Mouse (Mus musculus) embryonic stem cell, embryonic (primary cell): ENCODE measurements around the gene Arl16.

Experiments
- CTCF ChIA-PET, 4 experiments: fragments of 300-600 bp in 2 of 4; fragments of 350-600 bp in 2 of 4; sonication (Branson Sonifier 250); formaldehyde crosslinking; loops; one replicate each; lab custom pipeline; 2022; ENCODE audit warnings: inconsistent platforms in 2 of 4; lab: Charles Lee
- POLR2A ChIA-PET, 4 experiments: fragments of 300-600 bp in 2 of 4; fragments of 350-600 bp in 2 of 4; sonication (Branson Sonifier 250); formaldehyde crosslinking; loops; one replicate each; lab custom pipeline; 2022; ENCODE audit warnings: antibody characterized with exemption in 4 of 4, inconsistent platforms in 1 of 4; lab: Charles Lee

Arl16 gene

GRCm38 (mm10) chr11:120447179-120447578, 20.2 kb downstream of the Arl16 start:
- ChIA-PET POLR2A (interaction anchor here in 3 of 4 experiments (0.6 to 3.2 kb wide), 12 partner anchors 9 to 196 kb away, joined by 3 to 20 read pairs (median 4); partner anchors contain the start of genes Ccdc137 (in 2 of the 3), Oxld1 (in 2 of the 3), Arl16 (in 1 of the 3) and Mrpl12 (in 1 of the 3)), CTCF (interaction anchor here in 3 of 4 experiments (0.6 to 2.1 kb wide), 5 partner anchors 10 to 968 kb away, joined by 3 to 8 read pairs (median 3); partner anchors contain the start of genes Ccdc137 (in 1 of the 3) and Oxld1 (in 1 of the 3))

DNA sequence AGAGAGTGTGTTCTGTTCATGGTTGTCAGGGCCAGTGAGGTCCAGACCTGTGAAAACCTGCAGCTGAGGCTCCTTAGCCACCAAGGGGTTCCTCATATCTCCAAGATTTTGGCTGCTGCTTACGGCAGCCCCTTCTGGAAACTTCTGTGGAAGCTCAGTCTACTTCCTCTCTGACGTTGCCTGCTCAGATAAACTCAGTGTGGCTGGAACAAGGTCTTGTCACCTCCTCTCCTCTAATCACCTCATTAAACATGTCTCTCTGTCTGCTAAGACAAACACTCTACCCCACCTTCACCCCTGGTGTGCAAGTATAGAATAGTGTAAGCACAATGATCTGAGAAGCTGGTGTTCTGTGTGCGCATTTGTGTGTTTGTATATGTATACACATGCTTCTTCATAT, 21.9 kb downstream of the Arl16 start:
- POLR2A ChIA-PET: no interaction called here
- CTCF ChIA-PET: interaction anchor here in 2 of 4 experiments (0.5 to 0.8 kb wide), 3 partner anchors 22 to 1121 kb away, joined by 3 to 14 read pairs (median 4); partner anchors contain the start of gene Arl16 (in 1 of the 2)

DNA sequence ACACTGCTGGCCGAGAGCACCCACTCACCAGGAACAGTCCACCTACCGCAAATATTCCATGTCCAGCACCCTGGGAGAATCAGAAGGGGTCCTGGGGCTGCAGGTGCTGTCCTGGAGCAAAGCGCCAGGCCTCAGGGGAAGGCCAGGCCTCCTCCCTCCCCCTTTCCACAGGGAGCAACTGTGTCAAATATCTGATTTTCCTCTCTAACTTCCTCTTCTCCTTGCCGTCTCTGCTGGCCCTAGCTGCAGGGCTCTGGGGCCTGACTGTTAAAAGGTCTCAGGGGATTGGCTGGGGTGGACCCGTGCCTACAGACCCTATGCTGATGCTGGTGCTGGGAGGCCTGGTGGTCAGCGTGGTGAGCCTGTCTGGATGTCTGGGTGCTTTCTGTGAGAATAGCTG, 23.3 kb downstream of the Arl16 start:
- ChIA-PET POLR2A (no interaction called here), CTCF (interaction anchor here in 1 of 4 experiments (0.6 kb wide), 1 partner anchor 228 kb away, joined by 3 read pairs; no protein-coding TSS in a partner anchor)

- ChIA-PET CTCF (interaction anchor here in 1 of 4 experiments (0.5 to 1.5 kb wide), 4 partner anchors 15 to 47 kb away, joined by 3 to 6 read pairs (median 4); partner anchors contain the start of genes Ccdc137 and Oxld1), POLR2A (interaction anchor here in 2 of 4 experiments (0.7 to 2.1 kb wide), 5 partner anchors 13 to 47 kb away, joined by 3 to 7 read pairs (median 4); partner anchors contain the start of genes Ccdc137 (in 2 of the 2) and Oxld1 (in 2 of the 2))
Measured at GRCm38 (mm10) chr11:120442765-120443280, 24.6 kb downstream of the Arl16 start.

- ChIA-PET POLR2A (interaction anchor here in 2 of 4 experiments (0.7 to 2.1 kb wide), 6 partner anchors 13 to 47 kb away, joined by 3 to 7 read pairs (median 4); partner anchors contain the start of genes Ccdc137 (in 2 of the 2), Oxld1 (in 2 of the 2) and Mrpl12 (in 1 of the 2)), CTCF (interaction anchor here in 1 of 4 experiments (0.5 to 1.5 kb wide), 4 partner anchors 15 to 47 kb away, joined by 3 to 6 read pairs (median 4); partner anchors contain the start of genes Ccdc137 and Oxld1)
Measured at GRCm38 (mm10) chr11:120442344-120442743, 25.1 kb downstream of the Arl16 start, which contains the start of gene Tspan10. Gene Tspan10 (plus strand): TSS chr11:120442644.

- ChIA-PET CTCF (interaction anchor here in 2 of 4 experiments (0.6 to 1.4 kb wide), 7 partner anchors 14 to 365 kb away, joined by 3 to 17 read pairs (median 5); partner anchors contain the start of genes Ccdc137 (in 1 of the 2), Oxld1 (in 1 of the 2) and Pde6g (in 1 of the 2)), POLR2A (interaction anchor here (0.6 to 3.1 kb wide), 28 partner anchors 9 to 702 kb away, joined by 3 to 22 read pairs (median 4); partner anchors contain the start of genes Arl16 (in 3 of the 4), Ccdc137 (in 2 of the 4), Oxld1 (in 2 of the 4) and Mrpl12 (in 1 of the 4))
Measured at GRCm38 (mm10) chr11:120437857-120438385, 29.5 kb downstream of the Arl16 start.

GRCm38 (mm10) chr11:120437152-120437856, 30.1 kb downstream of the Arl16 start, which contains the start of gene Nploc4:
Gene Nploc4 (minus strand): TSS chr11:120437708.
- POLR2A ChIA-PET: interaction anchor here (0.6 to 5.4 kb wide), 37 partner anchors 9 to 703 kb away, joined by 3 to 22 read pairs (median 4); partner anchors contain the start of genes Arl16 (in 3 of the 4), Ccdc137 (in 3 of the 4), Oxld1 (in 3 of the 4) and Mrpl12 (in 2 of the 4)

DNA sequence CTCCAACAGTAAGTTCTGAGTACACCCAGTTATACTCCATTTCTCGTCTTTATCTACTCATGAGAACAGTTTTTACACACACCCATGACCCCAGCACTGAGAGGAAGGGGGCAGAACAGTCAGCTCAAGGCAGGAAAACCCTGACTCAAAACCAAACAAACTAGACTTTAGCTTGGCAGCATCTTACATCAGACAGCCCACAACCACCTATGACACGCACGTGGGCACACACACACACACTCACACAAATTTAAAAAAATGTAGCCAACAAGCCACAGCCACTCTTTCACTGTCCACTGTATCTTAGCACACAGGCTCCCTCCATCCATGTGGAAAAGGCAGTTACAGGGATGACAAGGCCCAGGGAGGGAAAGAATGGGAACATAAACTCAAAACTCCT, 40.7 kb downstream of the Arl16 start:
- POLR2A ChIA-PET: interaction anchor here in 3 of 4 experiments (0.8 to 1.8 kb wide), 7 partner anchors 10 to 77 kb away, joined by 3 to 6 read pairs (median 4); partner anchors contain the start of genes Faap100 (in 1 of the 3) and Nploc4 (in 1 of the 3)
- CTCF ChIA-PET: interaction anchor here in 1 of 4 experiments (0.5 kb wide), 1 partner anchor 57 kb away, joined by 3 read pairs; no protein-coding TSS in a partner anchor

More at GRCm38 (mm10) chr11:120437152-120437856, 30.1 kb downstream of the Arl16 start, which contains the start of gene Nploc4:
- CTCF ChIA-PET: interaction anchor here in 3 of 4 experiments (0.6 to 2.3 kb wide), 10 partner anchors 14 to 364 kb away, joined by 3 to 17 read pairs (median 4); partner anchors contain the start of genes Ccdc137 (in 1 of the 3), Oxld1 (in 1 of the 3) and Pde6g (in 1 of the 3)

- CTCF ChIA-PET: interaction anchor here (0.6 to 2.5 kb wide), 77 partner anchors 9 to 1131 kb away, joined by 3 to 19 read pairs (median 4); partner anchors contain the start of genes Arl16 (in 3 of the 4), Ccdc137 (in 2 of the 4), Faap100 (in 2 of the 4) and Oxld1 (in 2 of the 4)
- POLR2A ChIA-PET: interaction anchor here (0.6 to 3.4 kb wide), 45 partner anchors 9 to 529 kb away, joined by 3 to 20 read pairs (median 4); partner anchors contain the start of genes Arl16 (in 3 of the 4), P4hb (in 3 of the 4), Baiap2 (in 2 of the 4) and Faap100 (in 2 of the 4)
Measured at GRCm38 (mm10) chr11:120423569-120424295, 43.7 kb downstream of the Arl16 start.

- ChIA-PET POLR2A (interaction anchor here (0.5 to 3.4 kb wide), 46 partner anchors 9 to 481 kb away, joined by 3 to 20 read pairs (median 4); partner anchors contain the start of genes P4hb (in 3 of the 4), Arl16 (in 2 of the 4), Baiap2 (in 2 of the 4) and Faap100 (in 2 of the 4)), CTCF (interaction anchor here (0.6 to 2.5 kb wide), 64 partner anchors 8 to 837 kb away, joined by 3 to 19 read pairs (median 4); partner anchors contain the start of genes Arl16 (in 3 of the 4), Ccdc137 (in 2 of the 4), Oxld1 (in 2 of the 4) and Faap100 (in 1 of the 4))
Measured at GRCm38 (mm10) chr11:120422651-120423568, 44.5 kb downstream of the Arl16 start.

DNA sequence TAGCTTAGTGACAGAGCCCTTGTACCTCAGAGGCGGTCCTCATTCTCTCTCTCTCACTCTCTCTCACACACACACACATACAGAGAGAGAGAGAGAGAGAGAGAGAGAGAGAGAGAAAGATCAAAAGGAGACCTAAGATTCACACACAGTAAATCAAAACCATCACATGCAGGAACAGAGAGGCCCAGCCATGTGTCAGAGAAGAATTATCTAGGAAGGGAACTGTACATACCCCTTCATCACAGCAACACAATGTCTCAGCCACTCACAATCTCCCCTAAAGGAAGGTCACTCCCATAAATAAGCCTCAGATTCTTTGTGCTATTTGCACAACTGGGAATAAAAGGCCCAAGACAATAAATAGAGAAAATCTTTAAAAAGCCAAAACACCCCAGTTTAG, 48.8 kb downstream of the Arl16 start:
- POLR2A ChIA-PET: interaction anchor here in 2 of 4 experiments (0.5 to 1.1 kb wide), 4 partner anchors 14 to 77 kb away, joined by 3 to 4 read pairs (median 4); no protein-coding TSS in a partner anchor

GRCm38 (mm10) chr11:120417852-120418251, 49.6 kb downstream of the Arl16 start:
- ChIA-PET POLR2A (interaction anchor here in 3 of 4 experiments (0.6 to 1.7 kb wide), 8 partner anchors 13 to 73 kb away, joined by 3 to 11 read pairs (median 3); partner anchors contain the start of genes Faap100 (in 1 of the 3) and Tspan10 (in 1 of the 3)), CTCF (interaction anchor here in 3 of 4 experiments (0.6 kb wide), 3 partner anchors 347 to 420 kb away, joined by 3 to 9 read pairs (median 3); no protein-coding TSS in a partner anchor)

More for the DNA sequence above, 48.8 kb downstream of the Arl16 start:
- CTCF ChIA-PET: no interaction called here
